Mouse (Mus musculus): ENCODE results near the gene Dido1.
A peak's percentile ranks its signal among the peaks of the same experiment; 100 is the strongest.

Gene Dido1

GRCm38 (mm10) chr2:180709923-180710272 is at the start of gene Dido1, which contains the start of gene Gid8:
Dido1 (minus strand) TSS chr2:180709999.
Gid8 (plus strand) TSS chr2:180710117.
- DNase-seq (ENCODE audit: low spot score in 2 of 2), result peak; percentile 89 to 94

GRCm38 (mm10) chr2:180758513-180759263 is 48.9 kb upstream of the Dido1 start:
- no peak for DNase-seq (ENCODE audit: low spot score in 2 of 2)

- no peak for DNase-seq (ENCODE audit: low spot score in 2 of 2)
These were observed 47.0 kb upstream of the Dido1 start for GRCm38 (mm10) chr2:180756786-180757185.

- DNase-seq (ENCODE audit: low spot score in 2 of 2), result no peak
These were observed 46.1 kb upstream of the Dido1 start for GRCm38 (mm10) chr2:180755896-180756295.

GRCm38 (mm10) chr2:180754976-180755688 is 45.3 kb upstream of the Dido1 start:
- DNase-seq (ENCODE audit: low spot score in 2 of 2), result no peak

GRCm38 (mm10) chr2:180748904-180749303 is 39.1 kb upstream of the Dido1 start:
- DNase-seq (ENCODE audit: low spot score in 2 of 2), result no peak

- DNase-seq (ENCODE audit: low spot score in 2 of 2), result no peak
These were observed 36.9 kb upstream of the Dido1 start for GRCm38 (mm10) chr2:180746569-180747192.

- DNase-seq (ENCODE audit: low spot score in 2 of 2), result peak; percentile 59 to 85
These were observed 35.6 kb upstream of the Dido1 start for GRCm38 (mm10) chr2:180745248-180745927.

GRCm38 (mm10) chr2:180743321-180743720 is 33.5 kb upstream of the Dido1 start:
- DNase-seq (ENCODE audit: low spot score in 2 of 2), result no peak

- no peak for DNase-seq (ENCODE audit: low spot score in 2 of 2)
These were observed 33.0 kb upstream of the Dido1 start for GRCm38 (mm10) chr2:180742820-180743219.

GRCm38 (mm10) chr2:180741421-180741820 is 31.6 kb upstream of the Dido1 start:
- no peak for DNase-seq (ENCODE audit: low spot score in 2 of 2)

- no peak for DNase-seq (ENCODE audit: low spot score in 2 of 2)
These were observed 30.6 kb upstream of the Dido1 start for GRCm38 (mm10) chr2:180740349-180740748.

- DNase-seq (ENCODE audit: low spot score in 2 of 2), result no peak
These were observed 28.2 kb upstream of the Dido1 start for GRCm38 (mm10) chr2:180737984-180738383.

GRCm38 (mm10) chr2:180735232-180735631 is 25.4 kb upstream of the Dido1 start:
- DNase-seq (ENCODE audit: low spot score in 2 of 2), result no peak

- no peak for DNase-seq (ENCODE audit: low spot score in 2 of 2)
These were observed 22.2 kb upstream of the Dido1 start for GRCm38 (mm10) chr2:180731984-180732383.

- no peak for DNase-seq (ENCODE audit: low spot score in 2 of 2)
These were observed 21.2 kb upstream of the Dido1 start for GRCm38 (mm10) chr2:180731036-180731435.

- DNase-seq (ENCODE audit: low spot score in 2 of 2), result no peak
These were observed 17.8 kb upstream of the Dido1 start for GRCm38 (mm10) chr2:180727613-180728021.

- DNase-seq (ENCODE audit: low spot score in 2 of 2), result no peak
These were observed 17.1 kb upstream of the Dido1 start for GRCm38 (mm10) chr2:180726658-180727442.

- DNase-seq (ENCODE audit: low spot score in 2 of 2), result no peak
These were observed 16.2 kb upstream of the Dido1 start for GRCm38 (mm10) chr2:180725856-180726629.

- no peak for DNase-seq (ENCODE audit: low spot score in 2 of 2)
These were observed 15.6 kb upstream of the Dido1 start for GRCm38 (mm10) chr2:180725414-180725778.

Data from frontal cortex, postnatal 10 days (tissue).